Mouse (Mus musculus) urinary bladder, adult 18-20 months (tissue): ENCODE data around the gene Gpank1.
A peak's percentile ranks its signal among the peaks of the same experiment; 100 is the strongest.

Experiments used
- DNase-seq, 2 experiments: peaks; one replicate each; pipeline ENCODE4 v3.0.0; 2022; ENCODE audit warnings: low spot score in 2 of 2, mixed read lengths in 2 of 2

Gpank1 gene

GRCm38 (mm10) chr17:35121143-35121799 lies at the start of gene Gpank1:
Gene Gpank1, plus strand, starts transcription at chr17:35121455.
- DNase-seq: peak; percentile 90 to 98

GRCm38 (mm10) chr17:35074097-35074496 lies 47.2 kb upstream of the Gpank1 start:
- DNase-seq: no peak

- DNase-seq: no peak
Observed at GRCm38 (mm10) chr17:35076507-35077176, 44.6 kb upstream of the Gpank1 start, which contains the start of gene Ly6g6e. Gene Ly6g6e, plus strand, starts transcription at chr17:35076902.

GRCm38 (mm10) chr17:35077285-35077684 lies 44.0 kb upstream of the Gpank1 start:
- no peak for DNase-seq

GRCm38 (mm10) chr17:35077786-35078233 lies 43.4 kb upstream of the Gpank1 start, which contains the start of gene Ly6g6d:
Gene Ly6g6d, minus strand, starts transcription at chr17:35078065.
- DNase-seq: peak; percentile 46 to 74

GRCm38 (mm10) chr17:35079778-35080177 lies 41.5 kb upstream of the Gpank1 start:
- DNase-seq: no peak

GRCm38 (mm10) chr17:35080248-35080647 lies 41.0 kb upstream of the Gpank1 start:
- DNase-seq: no peak

GRCm38 (mm10) chr17:35080710-35081109 lies 40.5 kb upstream of the Gpank1 start:
- no peak for DNase-seq

- DNase-seq: no peak
Observed at GRCm38 (mm10) chr17:35082841-35083576, 38.2 kb upstream of the Gpank1 start.

- DNase-seq: no peak
Observed at GRCm38 (mm10) chr17:35083929-35084497, 37.2 kb upstream of the Gpank1 start.

GRCm38 (mm10) chr17:35085208-35085865 lies 35.9 kb upstream of the Gpank1 start, which contains the start of gene Ly6g6f:
Gene Ly6g6f, minus strand, starts transcription at chr17:35085610.
- no peak for DNase-seq

GRCm38 (mm10) chr17:35088151-35088550 lies 33.1 kb upstream of the Gpank1 start:
- DNase-seq: no peak

GRCm38 (mm10) chr17:35088825-35089644 lies 32.2 kb upstream of the Gpank1 start, which contains the start of gene Abhd16a:
Gene Abhd16a, plus strand, starts transcription at chr17:35089263.
- DNase-seq: peak; percentile 88 to 93

- DNase-seq: no peak
Observed at GRCm38 (mm10) chr17:35090166-35090932, 30.9 kb upstream of the Gpank1 start.

- DNase-seq: no peak
Observed at GRCm38 (mm10) chr17:35092403-35093198, 28.7 kb upstream of the Gpank1 start.

- no peak for DNase-seq
Observed at GRCm38 (mm10) chr17:35094475-35095365, 26.5 kb upstream of the Gpank1 start.

GRCm38 (mm10) chr17:35096597-35096996 lies 24.7 kb upstream of the Gpank1 start:
- DNase-seq: no peak

GRCm38 (mm10) chr17:35097164-35097655 lies 24.0 kb upstream of the Gpank1 start:
- no peak for DNase-seq
